Mouse (Mus musculus) heart, embryonic 10.5 days (tissue): Measurements from ENCODE around the gene Tmed8. TPM values are rescaled to one million over a fixed set of nuclear protein-coding genes. Genes with fewer than 3 reads are reported as not detected.
"Not testable (repeated sequence)": the region's sequence is repeated elsewhere in the genome, so short reads cannot be mapped to it uniquely, and the experiment has no call there.

Experiments used
- DNase-seq: peaks from one replicate; pipeline ENCODE4 v3.0.0-alpha.2; 2017; ENCODE audit warnings: low spot score
- H3K27ac ChIP-seq: fragments of 300-500 bp; sonication (generic); 2 replicates; pipeline ENCODE4 v1.5.1; 2016; ENCODE audit warnings: mild to moderate bottlenecking
- H3K27me3 ChIP-seq: fragments of 300-500 bp; sonication (generic); 2 replicates; pipeline ENCODE4 v1.6.1; 2016; ENCODE audit warnings: mild to moderate bottlenecking; ENCODE audit not compliant: poor library complexity, insufficient read depth, severe bottlenecking
- H3K36me3 ChIP-seq: fragments of 300-500 bp; sonication (generic); 2 replicates; pipeline ENCODE4 v1.6.1; 2016; ENCODE audit warnings: mild to moderate bottlenecking, moderate library complexity
- H3K4me1 ChIP-seq: fragments of 300-500 bp; sonication (generic); 2 replicates; pipeline ENCODE4 v1.6.1; 2016; ENCODE audit warnings: mild to moderate bottlenecking
- H3K4me3 ChIP-seq: fragments of 300-500 bp; sonication (generic); 2 replicates; pipeline ENCODE4 v1.5.1; 2016; ENCODE audit warnings: mild to moderate bottlenecking, moderate library complexity
- H3K9me3 ChIP-seq: fragments of 300-500 bp; sonication (generic); 2 replicates; pipeline ENCODE4 v1.6.1; 2016; ENCODE audit warnings: mild to moderate bottlenecking, moderate library complexity
- WGBS: fragments of 180-500 bp; shearing (Covaris S2); methylation state at CpG from one replicate; pipeline ENCODE4 v1.1.7; 2016; 5-methylcytosine and 5-hydroxymethylcytosine counted together
- polyA plus RNA-seq: library from polyadenylated mRNA; unstranded; fragments of >200 nt; fragmentation: Nextera tagmentation; extraction: Ambion mirVana; gene quantifications from 2 replicates; pipeline ENCODE4 v1.2.1, GENCODE M21; 2016

Tmed8 gene
- polyA plus RNA-seq: 2.0 and 2.4 TPM in 2 replicates

GRCm38 (mm10) chr12:87199973-87200586, at the start of gene Tmed8:
Gene Tmed8 (minus strand): TSS chr12:87200454.
- H3K27ac ChIP-seq: peak within 1 kb of the TSS; percentile 91
- H3K36me3 ChIP-seq: no peaks in the 10 kb centered on the region
- H3K4me3 ChIP-seq: peak within 1 kb of the TSS; percentile 95
- H3K9me3 ChIP-seq: no peaks in the 10 kb centered on the region
- WGBS: under 1% methylated on average over 69 of the region's 70 CpGs
- H3K27me3 ChIP-seq: no peaks in the 10 kb centered on the region
- DNase-seq: peak; percentile 92
- H3K4me1 ChIP-seq: peaks cover 5% of the 10 kb centered on the region; the same call in 1 of the 2 replicates

- H3K36me3 ChIP-seq: peaks cover 53% of the 10 kb centered on the region
- H3K27ac ChIP-seq: no peak within 1 kb of the TSS
- no peak for DNase-seq
- WGBS: 63% methylated on average over 1 of the region's 1 CpGs
- no peaks in the 10 kb centered on the region for H3K9me3 ChIP-seq
- peaks cover 10% of the 10 kb centered on the region; the same call in 1 of the 2 replicates for H3K4me1 ChIP-seq
- no peaks in the 10 kb centered on the region for H3K27me3 ChIP-seq
- no peak within 1 kb of the TSS for H3K4me3 ChIP-seq
Measured at GRCm38 (mm10) chr12:87238632-87239031, 38.4 kb upstream of the Tmed8 start, which contains the start of gene Noxred1. Gene Noxred1 (minus strand): TSS chr12:87238732.

GRCm38 (mm10) chr12:87236882-87237483, 36.7 kb upstream of the Tmed8 start:
- Histone ChIP-seq H3K27me3 (no peaks in the 10 kb centered on the region), H3K36me3 (peaks cover 40% of the 10 kb centered on the region), H3K4me3 (no peak overlapping the region), H3K4me1 (peaks cover 10% of the 10 kb centered on the region; the same call in 1 of the 2 replicates), H3K27ac (no peak overlapping the region), H3K9me3 (no peaks in the 10 kb centered on the region)
- DNase-seq: no peak
- WGBS: 87% methylated on average over 5 of the region's 5 CpGs

GRCm38 (mm10) chr12:87230379-87230895, 30.2 kb upstream of the Tmed8 start:
- peaks cover under 1% of the 10 kb centered on the region; the same call in 1 of the 2 replicates for H3K4me1 ChIP-seq
- H3K36me3 ChIP-seq: no peaks in the 10 kb centered on the region
- H3K9me3 ChIP-seq: no peaks in the 10 kb centered on the region
- H3K27ac ChIP-seq: no peak overlapping the region
- DNase-seq: no peak
- no peaks in the 10 kb centered on the region for H3K27me3 ChIP-seq
- H3K4me3 ChIP-seq: no peak overlapping the region

- no peak for DNase-seq
- Histone ChIP-seq H3K36me3 (no peaks in the 10 kb centered on the region), H3K4me1 (peaks cover 8% of the 10 kb centered on the region; the same call in 1 of the 2 replicates), H3K4me3 (no peak overlapping the region), H3K27ac (no peak overlapping the region), H3K27me3 (no peaks in the 10 kb centered on the region), H3K9me3 (no peaks in the 10 kb centered on the region)
- 78% methylated on average over 2 of the region's 2 CpGs for WGBS
Measured at GRCm38 (mm10) chr12:87229633-87230032, 29.4 kb upstream of the Tmed8 start.

GRCm38 (mm10) chr12:87226801-87227200, 26.5 kb upstream of the Tmed8 start:
- Histone ChIP-seq H3K27me3 (no peaks in the 10 kb centered on the region), H3K4me3 (no peak overlapping the region), H3K4me1 (peaks cover 9% of the 10 kb centered on the region; the same call in 1 of the 2 replicates), H3K27ac (no peak overlapping the region), H3K9me3 (no peaks in the 10 kb centered on the region), H3K36me3 (no peaks in the 10 kb centered on the region)
- DNase-seq: no peak
- 69% methylated on average over 7 of the region's 7 CpGs for WGBS

- no peaks in the 10 kb centered on the region for H3K36me3 ChIP-seq
- 0 out of 2 replicates have a peak overlapping the region, but pooled peaks have one; percentile 52 for H3K27ac ChIP-seq
- peak overlapping the region; percentile 28; the same call in 1 of the 2 replicates for H3K4me3 ChIP-seq
- H3K27me3 ChIP-seq: no peaks in the 10 kb centered on the region
- no peaks in the 10 kb centered on the region for H3K9me3 ChIP-seq
- DNase-seq: no peak
- 67% methylated on average over 10 of the region's 10 CpGs for WGBS
- H3K4me1 ChIP-seq: peaks cover 9% of the 10 kb centered on the region; the same call in 1 of the 2 replicates
Measured at GRCm38 (mm10) chr12:87224950-87225349, 24.7 kb upstream of the Tmed8 start.

GRCm38 (mm10) chr12:87219362-87219761, 19.1 kb upstream of the Tmed8 start:
- no peak overlapping the region for H3K4me3 ChIP-seq
- H3K9me3 ChIP-seq: no peaks in the 10 kb centered on the region
- WGBS: 74% methylated on average over 7 of the region's 7 CpGs
- no peaks in the 10 kb centered on the region for H3K36me3 ChIP-seq
- H3K27me3 ChIP-seq: no peaks in the 10 kb centered on the region
- no peak overlapping the region for H3K27ac ChIP-seq
- no peak for DNase-seq
- peaks cover 3% of the 10 kb centered on the region; the same call in 1 of the 2 replicates for H3K4me1 ChIP-seq

- H3K9me3 ChIP-seq: no peaks in the 10 kb centered on the region
- H3K4me3 ChIP-seq: no peak overlapping the region
- no peaks in the 10 kb centered on the region for H3K36me3 ChIP-seq
- no peaks in the 10 kb centered on the region for H3K27me3 ChIP-seq
- peaks cover 3% of the 10 kb centered on the region; the same call in 1 of the 2 replicates for H3K4me1 ChIP-seq
- no peak for DNase-seq
- H3K27ac ChIP-seq: no peak overlapping the region
Measured at GRCm38 (mm10) chr12:87217596-87217995, 17.3 kb upstream of the Tmed8 start.

- Histone ChIP-seq H3K27ac (no peak overlapping the region), H3K27me3 (no peaks in the 10 kb centered on the region), H3K4me1 (peaks cover 3% of the 10 kb centered on the region; the same call in 1 of the 2 replicates), H3K4me3 (no peak overlapping the region), H3K36me3 (no peaks in the 10 kb centered on the region), H3K9me3 (no peaks in the 10 kb centered on the region)
- WGBS: 66% methylated on average over 2 of the region's 2 CpGs
- no peak for DNase-seq
Measured at GRCm38 (mm10) chr12:87216053-87216452, 15.8 kb upstream of the Tmed8 start.

- H3K4me1 ChIP-seq: no peaks in the 10 kb centered on the region
- 56% methylated on average over 2 of the region's 2 CpGs for WGBS
- no peaks in the 10 kb centered on the region for H3K36me3 ChIP-seq
- H3K27me3 ChIP-seq: no peaks in the 10 kb centered on the region
- no peak overlapping the region for H3K27ac ChIP-seq
- no peak overlapping the region for H3K4me3 ChIP-seq
- no peak for DNase-seq
- H3K9me3 ChIP-seq: no peaks in the 10 kb centered on the region
Measured at GRCm38 (mm10) chr12:87212844-87213606, 12.8 kb upstream of the Tmed8 start.

- whole genome bisulfite sequencing: 84% methylated on average over 5 of the region's 5 CpGs
- not testable (repeated sequence) for H3K36me3 ChIP-seq, H3K4me3 ChIP-seq, H3K27me3 ChIP-seq, H3K27ac ChIP-seq, DNase-seq, H3K9me3 ChIP-seq, H3K4me1 ChIP-seq
Measured at GRCm38 (mm10) chr12:87205789-87206188, 5.5 kb upstream of the Tmed8 start.

GRCm38 (mm10) chr12:87201694-87202093, 1.4 kb upstream of the Tmed8 start:
- no peak for DNase-seq
- Histone ChIP-seq H3K36me3 (no peaks in the 10 kb centered on the region), H3K9me3 (no peaks in the 10 kb centered on the region), H3K4me3 (no peak overlapping the region), H3K27ac (no peak overlapping the region), H3K4me1 (peaks cover 5% of the 10 kb centered on the region; the same call in 1 of the 2 replicates), H3K27me3 (no peaks in the 10 kb centered on the region)
- whole genome bisulfite sequencing: 62% methylated on average over 5 of the region's 5 CpGs
